Mouse (Mus musculus): Measurements from ENCODE around the gene Gm3286.
"Not testable (repeated sequence)": the region's sequence is repeated elsewhere in the genome, so short reads cannot be mapped to it uniquely, and the experiment has no call there.

The Gm3286 gene

GRCm38 (mm10) chr5:95510458-95510857 is at the start of gene Gm3286:
Gene Gm3286, plus strand, starts transcription at chr5:95510758.
- not testable (repeated sequence) for DNase-seq (ENCODE audit: low read depth)

All from c-Kit-positive CD71-negative TER-119-negative erythroid progenitor cells, embryonic 14.5 days (primary cell).